Mouse (Mus musculus) liver, embryonic 12.5 days (tissue): ENCODE measurements around the gene Nubp2. TPM values are rescaled to one million over a fixed set of nuclear protein-coding genes. Genes with fewer than 3 reads are reported as not detected.

Experiments
- ATAC-seq: fragments of 200-750 bp; cut with Nextera tagmentation; 2 replicates; pipeline ENCODE4 v1.8.0; 2017; ENCODE audit warnings: moderate number of reproducible peaks, mild to moderate bottlenecking, moderate library complexity
- H3K27ac ChIP-seq: fragments of 300-500 bp; sonication (generic); 2 replicates; pipeline ENCODE4 v1.5.1; 2016; ENCODE audit warnings: mild to moderate bottlenecking
- H3K27me3 ChIP-seq: fragments of 300-500 bp; sonication (generic); replicated peaks from 2 replicates; pipeline ENCODE4 v1.6.1; 2016; ENCODE audit warnings: mild to moderate bottlenecking, moderate library complexity
- H3K36me3 ChIP-seq: fragments of 300-500 bp; sonication (generic); 2 replicates; pipeline ENCODE4 v1.6.1; 2016; ENCODE audit warnings: mild to moderate bottlenecking, moderate library complexity
- H3K4me1 ChIP-seq: fragments of 300-500 bp; sonication (generic); 2 replicates; pipeline ENCODE4 v1.6.1; 2016
- H3K4me2 ChIP-seq: fragments of 300-500 bp; sonication (generic); 2 replicates; pipeline ENCODE4 v1.6.1; 2016; ENCODE audit warnings: mild to moderate bottlenecking, moderate library complexity
- H3K4me3 ChIP-seq: fragments of 300-500 bp; sonication (generic); 2 replicates; pipeline ENCODE4 v1.5.1; 2016; ENCODE audit warnings: mild to moderate bottlenecking, moderate library complexity
- H3K9ac ChIP-seq: fragments of 300-500 bp; sonication (generic); 2 replicates; pipeline ENCODE4 v1.6.1; 2016; ENCODE audit warnings: mild to moderate bottlenecking, moderate library complexity
- H3K9me3 ChIP-seq: fragments of 300-500 bp; sonication (generic); replicated peaks from 2 replicates; pipeline ENCODE4 v1.6.1; 2016; ENCODE audit warnings: mild to moderate bottlenecking, moderate library complexity
- WGBS: fragments of 180-500 bp; shearing (Covaris S2); methylation state at CpG from one replicate; pipeline ENCODE4 v1.1.7; 2016; ENCODE audit not compliant: insufficient replicate concordance; 5-methylcytosine and 5-hydroxymethylcytosine counted together
- polyA plus RNA-seq: library from polyadenylated mRNA; unstranded; fragments of >200 nt; fragmentation: Nextera tagmentation; extraction: Ambion mirVana; gene quantifications from 2 replicates; pipeline ENCODE4 v1.2.1, GENCODE M21; 2016

Gene Nubp2
- polyA plus RNA-seq, 1 experiment from 2014 or later, result 108 TPM

DNA sequence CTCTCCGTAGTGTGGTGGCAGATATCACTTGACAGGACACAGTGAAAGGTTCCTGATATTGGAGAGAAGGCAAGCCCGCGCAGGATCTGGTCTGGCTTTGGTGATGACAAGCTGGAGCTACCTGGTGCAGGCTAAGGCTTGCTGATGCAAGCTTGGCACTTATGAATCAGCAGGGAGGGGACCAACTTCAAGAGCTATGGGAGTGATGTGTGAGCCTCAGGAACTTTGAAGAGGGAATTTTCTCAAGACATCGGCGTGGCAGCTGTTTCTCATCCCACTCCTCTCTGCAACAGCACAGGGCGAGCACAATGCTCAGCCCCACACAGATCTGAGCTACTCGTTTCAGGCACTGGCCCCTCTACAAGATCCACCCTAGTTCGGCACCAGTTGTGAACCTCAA lies 46.3 kb downstream of the Nubp2 start, which contains the start of gene Hagh:
TSS of gene Hagh (plus strand) at position 302 of the 400 bp plus-strand sequence.
- no peak within 1 kb of the TSS for H3K4me2 ChIP-seq
- no peak within 1 kb of the TSS for H3K9ac ChIP-seq
- H3K27me3 ChIP-seq, result peaks cover 21% of the 10 kb centered on the region
- no peaks in the 10 kb centered on the region for H3K36me3 ChIP-seq
- H3K4me1 ChIP-seq, result 0 out of 2 replicates have a peak, but pooled peaks cover 1% of the 10 kb centered on the region
- H3K9me3 ChIP-seq, result no peaks in the 10 kb centered on the region
- 58% methylated on average over 8 of the region's 8 CpGs for WGBS
- H3K27ac ChIP-seq, result no peak within 1 kb of the TSS
- no peak for ATAC-seq
- H3K4me3 ChIP-seq, result no peak within 1 kb of the TSS

Other genes starting within 250 kb of the Nubp2 start
- gene Slc9a3r2, start 236.0 kb downstream of the Nubp2 start, polyA plus RNA-seq, result 14.6 and 15.2 TPM in 2 replicates
- gene Npw, start 227.9 kb downstream of the Nubp2 start, polyA plus RNA-seq, result 0.33 TPM in 1 of 2 replicates, not detected in the other
- 19.7 and 20.4 TPM in 2 replicates for gene Zfp598, start 216.7 kb downstream of the Nubp2 start, polyA plus RNA-seq
- gene Syngr3, start 196.4 kb downstream of the Nubp2 start, polyA plus RNA-seq, result 0.06 and 0.27 TPM in 2 replicates
- 51.4 and 52.5 TPM in 2 replicates for gene Gfer, start 190.2 kb downstream of the Nubp2 start, polyA plus RNA-seq
- 0.51 and 0.58 TPM in 2 replicates for gene Noxo1, start 190.1 kb downstream of the Nubp2 start, polyA plus RNA-seq
- 65.4 and 71.8 TPM in 2 replicates for gene Tbl3, start 178.7 kb downstream of the Nubp2 start, polyA plus RNA-seq
- 0.19 and 0.46 TPM in 2 replicates for gene Rnf151, start 168.3 kb downstream of the Nubp2 start, polyA plus RNA-seq
- gene Rps2, start 168.2 kb downstream of the Nubp2 start, polyA plus RNA-seq, result 1,444 and 1,454 TPM in 2 replicates
- 233 and 239 TPM in 2 replicates for gene Ndufb10, start 161.9 kb downstream of the Nubp2 start, polyA plus RNA-seq
- not detected in 2 replicates for gene Rpl3l, start 158.5 kb downstream of the Nubp2 start, polyA plus RNA-seq
- gene Msrb1, start 149.7 kb downstream of the Nubp2 start, polyA plus RNA-seq, result 20.8 and 21.6 TPM in 2 replicates
- not detected in 2 replicates for gene Hs3st6, start 133.4 kb downstream of the Nubp2 start, polyA plus RNA-seq
- 1.5 TPM in 2 replicates for gene Meiob, start 82.1 kb downstream of the Nubp2 start, polyA plus RNA-seq
- gene Hagh, start 46.2 kb downstream of the Nubp2 start, polyA plus RNA-seq, result 61.1 and 64.8 TPM in 2 replicates
- gene Fahd1, start 36.0 kb downstream of the Nubp2 start, polyA plus RNA-seq, result 34.2 and 34.6 TPM in 2 replicates
- gene Igfals, start 20.4 kb downstream of the Nubp2 start, polyA plus RNA-seq, result 5.3 and 5.4 TPM in 2 replicates
- gene Spsb3, start 294 bp upstream of the Nubp2 start, polyA plus RNA-seq, result 37.5 and 40.0 TPM in 2 replicates
- gene Eme2, start 8.7 kb upstream of the Nubp2 start, polyA plus RNA-seq, result 20.3 and 21.4 TPM in 2 replicates
- gene Mrps34, start 8.8 kb upstream of the Nubp2 start, polyA plus RNA-seq, result 101 and 106 TPM in 2 replicates
- gene Nme3, start 10.2 kb upstream of the Nubp2 start, polyA plus RNA-seq, result 67.9 and 68.8 TPM in 2 replicates
- gene Mapk8ip3, start 50.6 kb upstream of the Nubp2 start, polyA plus RNA-seq, result 15.6 and 15.8 TPM in 2 replicates
- gene Jpt2, start 74.3 kb upstream of the Nubp2 start, polyA plus RNA-seq, result 112 and 114 TPM in 2 replicates
- gene Cramp1l, start 129.4 kb upstream of the Nubp2 start, polyA plus RNA-seq, result 8.1 and 8.2 TPM in 2 replicates
- 78.9 and 79.3 TPM in 2 replicates for gene Ift140, start 129.7 kb upstream of the Nubp2 start, polyA plus RNA-seq
- gene Tmem204, start 197.2 kb upstream of the Nubp2 start, polyA plus RNA-seq, result 6.1 and 7.2 TPM in 2 replicates
- gene Telo2, start 229.6 kb upstream of the Nubp2 start, polyA plus RNA-seq, result 25.6 and 28.6 TPM in 2 replicates
- not detected in 2 replicates for gene Ptx4, start 234.4 kb upstream of the Nubp2 start, polyA plus RNA-seq
- 13.7 and 14.8 TPM in 2 replicates for gene Clcn7, start 247.0 kb upstream of the Nubp2 start, polyA plus RNA-seq